Mouse (Mus musculus): ENCODE measurements at regions not wholly inside any gene's neighbourhood (a gene's known extent, or its start where the extent isn't known, plus 50 kb on each side); places are given as distances from the start of the nearest gene placed in this dataset.

DNA sequence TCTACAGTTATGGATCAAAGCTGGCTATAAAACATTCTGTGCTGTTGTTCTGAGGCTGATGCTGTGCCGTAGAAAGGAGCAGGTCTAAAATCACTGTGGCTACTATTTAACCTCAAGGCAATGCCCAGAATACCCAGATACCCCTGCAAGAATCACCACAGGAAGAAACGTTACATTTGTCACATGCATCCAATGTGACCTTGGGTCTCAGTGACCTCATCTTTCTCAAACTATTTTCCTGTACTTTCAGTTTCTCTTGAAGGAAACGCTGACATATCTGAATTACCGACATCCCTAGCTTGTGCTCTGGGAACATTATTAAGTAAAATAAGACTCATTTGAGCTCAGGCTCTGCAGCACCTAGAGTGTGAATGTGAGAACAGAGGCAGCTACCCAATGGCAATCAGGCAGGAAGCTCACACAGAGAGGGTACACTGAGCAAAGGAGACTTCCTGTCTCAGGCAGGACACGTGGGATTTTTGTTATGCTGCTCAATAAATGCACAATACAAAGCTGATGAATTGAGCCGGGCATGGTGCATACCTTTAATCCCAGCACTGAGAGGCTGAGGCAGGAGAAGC is 436.7 kb upstream of the Jarid2 start:
- DNase-seq (ENCODE audit: low read depth, low spot score), result no peak

- DNase-seq (ENCODE audit: low read depth, low spot score), result no peak
Observed at GRCm38 (mm10) chr13:44293736-44294416, 435.4 kb upstream of the Jarid2 start.

DNA sequence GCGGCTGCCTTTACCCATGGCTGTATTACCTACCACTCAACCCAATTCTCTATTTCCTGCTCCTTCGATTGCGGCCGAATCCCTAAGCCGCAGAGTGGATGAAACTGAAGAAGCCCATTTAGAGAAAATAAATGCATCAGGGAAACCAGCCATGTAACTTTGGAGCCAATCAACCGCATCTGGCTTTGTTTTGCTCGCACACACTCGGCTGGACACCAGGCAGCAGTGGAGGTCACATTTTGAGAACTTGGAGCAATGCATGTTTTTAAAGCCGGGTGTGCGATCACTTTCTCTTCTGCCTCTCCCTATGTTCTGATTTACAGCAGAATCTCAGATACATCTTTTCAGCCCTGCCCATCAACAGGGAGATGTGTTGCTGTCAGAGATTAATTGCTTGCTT is 433.7 kb upstream of the Jarid2 start:
- no peak for DNase-seq (ENCODE audit: low read depth, low spot score)

- no peak for DNase-seq (ENCODE audit: low read depth, low spot score)
Observed at GRCm38 (mm10) chr13:44300611-44301010, 428.7 kb upstream of the Jarid2 start.

GRCm38 (mm10) chr13:44301215-44301614 is 428.1 kb upstream of the Jarid2 start:
- no peak for DNase-seq (ENCODE audit: low read depth, low spot score)

DNA sequence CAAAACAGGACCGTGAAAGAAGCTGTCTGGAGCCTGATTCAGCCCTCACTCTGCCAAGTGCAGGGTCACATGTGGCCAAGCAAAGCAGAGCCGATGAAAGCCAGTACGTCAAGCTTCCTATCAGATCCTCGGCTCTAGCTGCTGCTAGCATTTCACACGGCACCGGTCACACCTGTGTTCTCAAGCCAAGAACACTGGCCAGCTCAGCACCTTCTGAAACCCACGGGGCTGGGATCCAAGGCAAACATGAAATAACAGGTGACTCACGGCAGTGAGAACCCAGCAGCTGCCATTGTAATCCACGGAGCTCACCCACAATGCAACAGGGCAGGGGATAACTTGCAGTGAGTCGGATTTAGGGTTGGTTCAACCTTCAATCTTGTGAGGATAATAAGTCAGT is 427.3 kb upstream of the Jarid2 start:
- DNase-seq (ENCODE audit: low read depth, low spot score), result no peak

DNA sequence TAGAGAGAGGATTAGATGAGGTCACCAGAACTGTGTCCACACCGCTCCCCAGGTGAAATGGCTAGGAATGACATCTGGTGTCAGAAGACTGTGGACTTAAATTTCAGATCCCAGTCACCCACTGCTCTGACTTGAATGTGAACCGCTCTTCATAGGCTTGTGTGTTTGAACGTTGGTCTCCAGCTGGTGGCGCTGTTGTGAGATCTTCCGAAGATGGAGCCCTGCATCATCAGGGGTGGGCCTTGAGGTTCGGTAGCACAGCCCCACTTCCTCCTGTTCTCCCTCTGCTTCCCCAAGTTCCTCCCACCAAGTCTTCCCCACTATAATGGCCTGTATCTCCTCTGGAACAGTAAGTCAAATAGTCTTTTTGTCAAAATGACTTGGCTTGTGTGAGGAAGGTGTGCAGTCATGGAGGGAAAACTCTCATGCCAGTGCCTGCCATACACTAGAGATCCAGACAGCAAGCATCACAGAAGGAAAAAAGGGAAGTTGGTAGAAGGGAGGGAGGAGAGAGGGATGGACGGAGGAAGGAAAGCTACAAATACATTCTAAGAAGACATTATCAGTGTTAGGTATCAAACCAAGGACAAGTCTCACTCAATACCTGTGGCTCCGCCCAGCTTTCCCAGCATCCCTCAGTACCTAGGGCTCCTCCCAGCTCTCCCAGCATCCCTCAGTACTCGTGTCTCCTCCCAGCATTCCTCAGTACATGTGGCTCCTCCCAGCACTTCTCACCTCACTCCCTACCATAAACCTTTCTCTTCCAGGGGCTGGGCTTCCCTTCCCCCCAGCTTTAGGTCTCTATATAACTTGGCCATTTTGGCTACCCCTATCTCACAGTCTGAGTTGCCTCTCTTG is 423.9 kb upstream of the Jarid2 start:
- DNase-seq (ENCODE audit: low read depth, low spot score), result no peak

DNA sequence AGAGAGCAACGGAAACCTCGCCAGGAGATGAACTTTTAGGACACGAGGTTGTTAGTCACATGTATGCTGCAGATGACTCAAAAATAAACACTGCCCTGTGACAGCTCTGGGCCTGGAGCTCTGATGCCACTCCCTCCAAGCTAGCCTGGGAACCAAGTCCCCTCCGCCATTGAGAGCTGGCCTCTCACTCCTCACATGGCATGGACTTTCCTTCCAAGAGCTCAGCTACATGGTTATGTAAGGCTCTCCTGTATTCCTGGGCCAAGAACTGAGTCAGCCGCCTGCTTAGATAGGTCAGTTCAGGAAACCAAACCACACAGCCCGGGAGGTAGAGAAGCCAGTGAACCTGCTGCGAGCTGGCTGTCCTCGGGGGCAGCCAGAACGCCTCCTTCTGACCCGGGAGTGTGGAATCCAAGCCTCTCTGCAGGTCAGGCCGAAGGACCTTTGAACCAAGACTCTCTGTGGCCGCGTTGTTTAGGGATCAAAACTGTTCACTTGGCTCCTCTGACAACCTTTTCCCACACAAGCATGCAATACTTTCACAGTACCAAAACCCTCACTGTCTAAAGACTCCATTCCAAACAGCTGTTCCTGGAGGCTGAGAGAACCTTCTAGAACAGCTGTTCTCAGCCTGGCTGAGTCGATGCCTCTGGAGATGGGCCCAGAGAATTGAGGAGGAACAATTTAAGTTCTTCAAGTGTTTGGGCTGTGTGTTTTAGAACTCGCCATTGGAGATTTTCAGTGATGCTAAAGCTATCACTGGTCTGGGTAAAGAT is 422.8 kb upstream of the Jarid2 start:
- no peak for DNase-seq (ENCODE audit: low read depth, low spot score)

DNA sequence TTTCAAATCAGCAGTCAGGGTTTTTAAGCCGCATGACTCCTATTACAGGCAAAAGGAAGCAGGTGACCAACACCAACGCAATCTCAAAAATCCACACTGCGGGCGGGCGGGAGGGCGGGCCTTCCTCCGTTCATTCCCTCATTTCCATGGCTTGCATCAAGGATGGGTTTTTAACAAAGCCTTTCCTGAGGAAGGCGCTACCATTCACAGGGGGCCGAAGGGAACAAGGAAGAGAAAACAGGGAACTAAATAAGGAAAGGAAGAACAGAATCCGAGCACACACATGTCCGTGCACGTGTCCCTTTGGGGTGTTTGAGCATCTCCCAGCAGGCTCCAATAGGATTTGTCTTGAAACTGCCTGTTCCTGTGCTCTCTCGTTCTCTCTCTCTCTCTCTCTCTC is 421.0 kb upstream of the Jarid2 start:
- DNase-seq (ENCODE audit: low read depth, low spot score), result no peak

DNA sequence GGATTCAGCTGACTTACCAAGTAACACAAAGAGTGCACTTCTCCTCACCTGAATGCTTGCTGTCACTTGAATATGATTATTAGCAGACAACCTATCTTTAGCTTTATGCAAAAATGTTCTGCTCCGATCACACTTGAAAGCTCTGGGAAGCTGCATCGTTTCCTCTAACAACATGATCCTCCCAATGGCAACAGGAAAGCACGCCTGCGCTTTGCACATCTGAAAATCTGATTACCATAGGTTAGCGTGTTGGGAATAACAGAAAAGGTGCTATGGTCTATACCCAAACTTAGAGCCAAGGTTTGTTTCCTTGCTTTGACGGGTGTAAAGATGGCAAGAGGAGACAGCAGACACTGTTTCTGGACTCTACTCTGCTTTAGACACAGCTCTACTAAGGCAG is 417.0 kb upstream of the Jarid2 start:
- no peak for DNase-seq (ENCODE audit: low read depth, low spot score)

DNA sequence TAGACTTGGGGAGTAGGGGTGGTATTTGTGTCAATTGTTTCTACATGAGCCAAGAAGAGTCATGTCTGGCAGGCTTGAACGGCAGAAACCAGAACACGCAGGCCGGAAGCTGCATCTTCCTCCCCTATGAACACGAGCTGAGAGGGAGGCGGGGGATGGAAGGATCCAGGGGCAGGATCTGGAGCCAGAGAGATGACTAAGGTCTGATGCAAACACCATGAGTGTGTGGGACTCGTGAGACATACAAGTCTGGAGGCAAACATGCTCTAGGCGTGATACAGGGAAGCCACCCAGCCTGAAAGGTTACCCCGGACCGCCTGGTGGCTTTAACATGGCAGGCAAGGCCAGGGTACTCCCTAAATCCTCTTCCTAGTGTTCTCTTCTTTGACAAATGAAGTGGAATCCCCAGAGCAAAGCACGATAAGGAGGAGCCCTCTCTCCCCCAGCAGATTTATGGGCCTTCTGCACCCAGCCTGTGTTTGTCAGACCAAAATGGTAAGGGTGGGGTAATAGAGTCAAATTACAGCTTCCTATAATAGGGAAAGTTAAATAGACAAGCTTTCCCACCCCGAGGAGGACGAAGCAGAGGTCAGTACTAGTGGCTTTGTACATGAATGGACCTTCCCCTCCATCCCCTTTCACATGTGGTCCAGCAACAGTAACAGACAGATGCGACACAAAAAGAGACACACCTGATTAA is 412.4 kb upstream of the Jarid2 start:
- DNase-seq (ENCODE audit: low read depth, low spot score), result no peak

DNA sequence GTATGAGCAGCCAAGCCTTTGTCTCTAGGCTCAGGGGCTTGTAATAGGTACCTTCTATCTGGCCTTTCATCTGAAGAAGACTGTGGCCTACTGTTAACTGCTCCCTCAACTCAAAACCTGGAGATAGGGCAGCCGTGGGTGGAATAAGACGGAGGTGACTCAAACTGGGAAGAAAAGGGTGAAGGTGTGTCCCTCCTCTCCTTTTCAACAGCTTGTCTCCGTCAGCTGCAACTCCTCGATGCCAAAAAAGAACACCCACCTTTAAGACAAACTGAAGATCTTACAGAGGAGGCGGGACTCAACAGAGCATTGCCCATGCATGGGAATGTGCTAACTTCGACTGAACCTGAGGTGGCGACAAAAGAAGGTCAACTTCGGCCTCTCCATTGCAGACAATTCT is 411.7 kb upstream of the Jarid2 start:
- no peak for DNase-seq (ENCODE audit: low read depth, low spot score)

DNA sequence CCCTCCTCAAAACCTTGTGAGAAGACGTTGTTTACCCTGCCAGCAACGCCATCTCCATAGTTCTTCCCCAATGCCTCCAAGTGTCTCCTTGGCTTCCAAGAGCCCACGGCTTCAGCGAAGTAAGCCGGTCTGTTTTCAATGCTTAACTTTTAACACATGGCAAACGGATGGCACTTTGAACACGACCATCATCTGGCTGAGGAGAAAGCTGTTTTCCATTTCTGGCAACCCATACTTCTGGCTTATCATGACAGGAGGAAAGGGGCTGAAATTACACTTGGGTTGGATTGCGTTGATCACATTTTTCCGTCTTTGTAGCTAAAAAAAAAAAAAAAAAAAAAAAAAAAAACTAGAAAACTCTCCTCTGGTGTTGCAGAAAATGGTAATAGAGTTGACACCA is 410.2 kb upstream of the Jarid2 start:
- DNase-seq (ENCODE audit: low read depth, low spot score), result peak; percentile 12

- DNase-seq (ENCODE audit: low read depth, low spot score), result no peak
Observed at GRCm38 (mm10) chr13:44319511-44319910, 409.8 kb upstream of the Jarid2 start.

DNA sequence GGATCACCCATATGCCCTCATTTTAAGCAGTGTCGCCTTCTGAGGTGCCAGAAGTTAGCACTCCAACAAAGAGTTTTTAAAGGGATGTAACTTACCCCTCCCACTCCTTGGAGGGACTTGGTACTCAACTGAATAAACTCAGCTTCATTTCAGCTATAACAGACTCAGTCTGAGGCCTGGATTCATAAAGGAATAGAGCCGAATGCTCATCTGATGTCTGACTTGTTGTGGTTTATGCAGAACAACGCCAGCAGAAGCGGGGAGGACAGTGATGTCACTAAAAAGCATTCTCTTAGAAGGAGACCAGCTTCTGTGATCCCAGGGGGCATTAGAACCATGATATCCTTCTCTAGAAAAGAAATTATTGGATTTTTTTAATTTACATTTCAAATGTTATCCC is 409.0 kb upstream of the Jarid2 start:
- no peak for DNase-seq (ENCODE audit: low read depth, low spot score)

DNA sequence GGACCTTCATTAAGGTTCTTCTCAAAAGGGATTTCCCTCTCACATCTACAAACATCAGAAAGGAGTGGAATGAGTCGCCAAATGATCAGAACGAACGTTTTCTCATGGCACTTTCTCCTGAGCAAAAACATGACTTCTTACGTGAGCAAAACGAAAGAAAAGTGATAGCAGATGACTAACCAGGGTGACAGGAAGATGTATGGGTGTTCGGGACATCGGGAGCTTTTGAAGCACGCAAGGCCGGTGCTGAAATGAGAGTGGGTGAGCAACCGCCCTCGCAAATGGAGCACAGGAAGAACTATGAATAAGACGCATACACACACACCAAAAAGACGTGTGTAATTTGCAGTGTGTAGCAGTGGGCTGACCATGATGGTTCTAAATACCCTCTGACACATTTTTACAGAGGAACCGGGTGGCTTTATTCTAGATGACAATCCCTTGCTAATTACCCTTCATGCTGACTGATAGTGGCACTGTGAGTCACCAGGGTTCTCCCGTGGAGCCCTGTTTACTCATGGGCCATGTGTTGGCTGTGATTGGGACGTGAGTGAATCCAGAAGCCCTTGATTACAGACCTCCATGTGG is 408.2 kb upstream of the Jarid2 start:
- no peak for DNase-seq (ENCODE audit: low read depth, low spot score)

DNA sequence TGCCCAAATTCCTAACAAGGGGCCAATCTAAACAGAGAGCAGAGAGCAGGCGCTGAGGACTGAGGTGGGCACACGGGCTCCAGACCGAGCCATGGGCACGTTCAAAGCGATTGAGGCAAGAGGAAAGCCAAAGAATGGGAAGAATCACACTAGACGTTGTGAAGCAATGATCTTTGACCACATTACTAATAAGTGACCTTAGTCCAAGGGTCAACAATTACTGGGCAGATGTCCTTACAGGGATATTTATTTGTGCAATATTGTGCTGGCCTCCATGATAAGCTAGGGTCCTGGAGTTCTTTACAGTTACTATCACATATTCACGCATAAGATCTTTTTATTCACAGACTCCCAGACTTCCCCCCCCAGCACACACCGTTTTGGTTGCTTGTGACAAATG is 400.9 kb upstream of the Jarid2 start:
- no peak for DNase-seq (ENCODE audit: low read depth, low spot score)

- DNase-seq (ENCODE audit: low read depth, low spot score), result no peak
Observed at GRCm38 (mm10) chr13:44329161-44329560, 400.1 kb upstream of the Jarid2 start.

- peak; percentile 51 for DNase-seq (ENCODE audit: low read depth, low spot score)
Observed at GRCm38 (mm10) chr13:44329701-44330100, 399.6 kb upstream of the Jarid2 start.

- no peak for DNase-seq (ENCODE audit: low read depth, low spot score)
Observed at GRCm38 (mm10) chr13:44332716-44333240, 396.5 kb upstream of the Jarid2 start.

All from forelimb bud, embryonic 11.5 days (tissue).